Mouse (Mus musculus) lung, adult 2 months (tissue): ENCODE data around the gene Pakap.

Experiments used
- CTCF ChIP-seq: fragments of 200-500 bp; IDR thresholded peaks from 2 replicates; pipeline ENCODE4 v1.5.1; 2011; ENCODE audit warnings: mild to moderate bottlenecking, low read length, control low read depth; ENCODE audit not compliant: insufficient read depth
- POLR2A ChIP-seq: fragments of 200-500 bp; IDR thresholded peaks from 2 replicates; pipeline ENCODE4 v1.6.1; 2011; ENCODE audit warnings: low read depth, mild to moderate bottlenecking, control low read depth, low read length, borderline replicate concordance; ENCODE audit errors: extremely low read depth

DNA sequence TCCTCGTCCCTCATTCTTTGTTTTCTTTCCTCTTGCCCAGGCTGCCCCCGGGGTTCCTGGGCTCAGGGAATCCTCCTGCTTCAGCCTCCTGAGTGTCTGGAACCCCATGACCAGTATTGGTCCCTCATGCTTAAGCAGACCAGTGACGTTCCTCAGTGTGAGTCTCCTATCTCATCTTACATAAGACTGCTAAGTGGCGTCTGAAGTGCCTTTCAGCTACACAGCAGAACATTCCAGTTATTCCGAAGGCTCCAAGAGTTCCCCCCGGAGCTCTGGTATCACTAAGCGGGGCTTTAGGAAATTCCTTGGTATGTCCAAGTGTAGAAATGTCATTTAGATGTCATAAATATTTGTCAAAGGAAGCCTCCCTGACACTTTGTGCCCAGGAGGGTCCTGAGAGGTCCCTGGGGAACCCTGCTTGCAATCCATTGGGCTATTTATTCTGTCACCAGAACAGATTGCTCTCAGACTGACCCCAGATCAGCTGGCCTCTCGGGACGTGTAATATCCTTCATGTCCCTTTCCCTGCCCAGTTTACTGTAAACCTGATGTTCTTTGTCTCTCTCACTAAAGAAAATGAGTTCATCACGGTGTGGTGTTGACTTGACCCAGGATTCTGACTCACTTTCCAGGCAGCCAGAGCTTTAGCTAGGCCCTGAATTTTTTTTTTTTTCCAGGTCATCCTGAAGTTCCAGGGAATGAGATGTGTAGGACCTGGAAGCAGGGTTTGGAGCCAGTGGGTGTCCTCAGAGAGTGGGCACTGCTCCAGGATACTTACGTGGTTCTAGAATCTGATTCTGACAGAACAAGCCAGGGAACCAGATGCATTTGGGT, 274.7 kb downstream of the Pakap start:
- TF ChIP-seq POLR2A (no peak), CTCF (no peak)
